Mouse (Mus musculus): ENCODE results near the gene 4930447C04Rik. TPM values are rescaled to one million over a fixed set of nuclear protein-coding genes. Genes with fewer than 3 reads are reported as not detected.

The 4930447C04Rik gene
- total RNA-seq, 2 experiments from 2014 or later, result 6.1 to 6.5 TPM

DNA sequence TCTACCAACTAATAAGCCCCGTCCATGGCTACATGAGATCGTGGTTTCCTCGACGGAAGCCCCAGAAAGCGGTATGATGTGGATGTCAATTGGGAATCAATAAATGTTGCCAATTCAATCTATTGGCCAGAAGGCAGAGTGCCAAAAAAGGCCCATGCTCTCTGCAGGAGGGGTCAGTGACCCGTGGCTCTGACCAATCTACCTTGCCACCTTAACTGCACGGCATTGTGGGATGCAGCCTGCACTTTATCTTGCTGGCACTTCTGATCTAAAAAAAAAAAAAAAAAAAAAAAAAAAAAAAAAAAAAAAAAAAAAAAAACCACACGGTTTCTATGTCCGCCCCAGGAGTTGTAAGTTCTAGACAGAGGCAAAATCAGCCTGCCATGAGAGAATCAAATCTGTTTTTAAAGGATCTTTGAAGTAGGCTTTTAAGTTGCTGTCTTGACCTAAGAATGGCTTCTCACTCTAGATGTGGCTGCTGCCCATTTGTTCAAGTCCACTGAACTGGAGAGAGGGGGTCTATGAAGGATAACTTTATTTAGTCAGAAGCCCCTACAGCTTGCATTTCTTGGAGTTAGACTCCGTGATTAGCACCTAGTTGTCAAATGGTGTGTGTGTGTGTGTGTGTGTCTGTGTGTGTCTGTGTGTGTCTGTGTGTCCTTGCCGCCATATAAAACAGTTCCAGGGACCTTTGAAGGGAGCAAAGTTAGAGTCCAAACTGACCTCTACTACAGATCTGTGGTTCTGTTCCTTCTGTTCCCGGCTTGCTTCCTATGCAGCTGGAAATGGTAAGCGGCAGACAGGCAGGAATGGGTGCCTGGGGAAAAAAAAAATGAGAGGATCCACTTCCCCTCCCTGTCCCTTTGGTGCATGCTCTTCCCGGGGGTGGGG is 1.7 kb downstream of the 4930447C04Rik start:
- Histone ChIP-seq H3K4me3 (no peak overlapping the region), H3K27ac (no peak overlapping the region)
- no peak for DNase-seq (ENCODE audit: low spot score in 2 of 2)
- no peak for TF ChIP-seq CTCF (conservative IDR thresholded peaks at IDR 0.05)

DNA sequence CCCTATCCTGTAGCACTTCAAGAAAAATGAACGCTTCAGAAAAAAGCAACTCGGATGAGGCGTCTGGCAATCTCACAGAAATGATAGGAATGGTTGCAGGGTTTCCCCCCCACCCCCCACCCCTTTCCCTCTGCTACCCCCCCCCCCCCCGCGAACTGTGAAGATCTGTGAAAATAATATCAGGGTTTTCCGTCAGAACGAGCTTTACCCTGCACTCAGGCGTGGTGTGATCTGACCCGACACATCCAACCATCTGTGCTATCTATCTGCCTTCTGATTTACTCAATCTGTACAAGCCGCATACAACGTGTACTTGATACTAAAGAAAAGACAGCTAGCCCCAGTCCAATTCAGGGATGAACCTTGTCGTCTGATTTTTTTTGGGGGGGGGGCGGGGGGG is 2.4 kb downstream of the 4930447C04Rik start:
- no peak for TF ChIP-seq CTCF (conservative IDR thresholded peaks at IDR 0.05)
- H3K4me3 ChIP-seq, result no peak overlapping the region
- no peak for DNase-seq (ENCODE audit: low spot score in 2 of 2)
- H3K27ac ChIP-seq, result no peak overlapping the region

DNA sequence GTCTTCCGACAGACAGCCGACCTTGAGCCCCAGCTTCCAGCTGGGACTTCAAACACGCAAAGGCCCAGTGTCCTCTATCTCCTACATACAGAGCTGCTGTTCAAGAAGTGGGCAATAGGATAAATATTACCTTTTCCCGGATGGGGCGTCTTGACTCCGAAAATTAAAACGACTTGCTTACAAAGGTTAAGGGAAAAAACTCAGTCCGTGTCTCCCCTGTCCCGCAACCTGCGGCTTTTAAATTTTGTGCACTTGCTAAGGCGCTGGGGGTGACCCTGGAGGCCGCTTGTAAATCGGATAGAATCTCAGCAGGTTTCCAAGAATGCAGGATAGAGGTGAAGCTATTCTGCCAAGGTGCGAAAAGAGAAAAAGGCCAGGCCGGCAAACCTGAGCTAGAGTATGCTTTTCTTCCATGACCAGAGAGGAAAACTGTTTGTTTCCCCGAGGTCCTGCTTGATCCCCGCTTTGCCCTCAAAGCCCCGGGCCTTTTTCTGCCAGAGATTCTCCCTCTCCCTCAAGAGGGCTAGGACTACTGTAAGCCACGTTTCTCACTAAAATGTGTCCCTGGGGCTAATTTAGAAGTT is 2.9 kb downstream of the 4930447C04Rik start:
- no peak for TF ChIP-seq CTCF (conservative IDR thresholded peaks at IDR 0.05)
- DNase-seq (ENCODE audit: low spot score in 2 of 2), result no peak
- Histone ChIP-seq H3K27ac (no peak overlapping the region), H3K4me3 (no peak overlapping the region)

DNA sequence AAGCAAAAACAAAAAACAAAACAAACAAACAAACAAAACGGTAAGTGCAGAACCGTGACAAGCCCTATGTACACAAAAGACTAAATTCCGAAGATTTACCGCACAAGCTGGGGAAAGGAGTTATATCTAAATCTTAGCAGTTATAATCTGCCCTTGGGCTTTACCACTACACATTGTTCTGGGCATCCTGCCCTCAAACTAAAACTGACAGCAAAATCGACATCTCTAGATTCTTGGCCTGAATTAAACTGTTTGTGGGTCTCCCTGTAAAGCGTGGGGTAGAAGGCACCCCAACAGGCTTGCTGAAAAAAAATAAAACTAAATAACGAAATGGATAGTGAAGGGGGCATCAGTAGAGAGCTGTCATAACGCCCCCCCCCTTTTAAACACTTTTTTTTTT is 3.8 kb downstream of the 4930447C04Rik start:
- no peak for TF ChIP-seq CTCF (conservative IDR thresholded peaks at IDR 0.05)
- H3K4me3 ChIP-seq, result no peak overlapping the region
- no peak overlapping the region for H3K27ac ChIP-seq
- DNase-seq (ENCODE audit: low spot score in 2 of 2), result no peak

DNA sequence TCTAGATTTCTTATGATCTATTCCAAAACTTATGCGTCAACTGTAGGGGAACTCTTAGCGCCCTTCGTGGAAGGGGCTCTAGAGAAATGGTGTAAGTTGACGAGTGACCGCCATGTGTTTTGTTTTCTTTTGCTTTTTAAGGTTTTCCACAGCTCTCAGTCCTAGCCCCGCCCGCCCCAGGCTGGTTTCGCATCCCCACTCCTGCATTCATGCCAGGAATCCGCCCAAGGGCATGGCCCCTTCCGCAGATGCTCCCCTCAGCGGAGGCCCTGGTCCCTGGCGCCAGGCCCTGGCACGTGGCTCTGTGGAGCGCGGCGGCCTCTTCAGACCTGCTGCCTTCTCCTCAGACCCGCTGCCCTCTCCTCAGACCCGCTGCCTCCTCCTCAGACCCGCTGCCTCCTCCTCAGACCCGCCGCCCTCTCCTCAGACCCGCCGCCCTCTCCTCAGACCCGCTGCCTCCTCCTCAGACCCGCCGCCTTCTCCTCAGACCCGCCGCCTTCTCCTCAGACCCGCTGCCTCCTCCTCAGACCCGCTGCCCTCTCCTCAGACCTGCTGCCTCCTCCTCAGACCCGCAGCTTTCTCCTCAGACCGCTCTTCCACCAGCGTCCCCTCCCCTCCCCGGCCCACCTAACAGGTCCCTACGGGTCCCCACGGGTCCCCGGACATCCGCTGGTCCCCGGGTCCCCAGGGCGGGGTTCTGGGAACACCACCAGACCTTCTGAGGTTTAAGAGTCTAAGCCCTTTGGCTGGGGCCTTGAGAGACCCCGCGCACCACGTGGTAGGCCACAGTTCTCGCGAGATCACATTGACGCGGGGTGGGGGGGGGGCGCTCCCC is 23.2 kb downstream of the 4930447C04Rik start:
- H3K4me3 ChIP-seq, result peak overlapping the region; percentile 32
- TF ChIP-seq CTCF (conservative IDR thresholded peaks at IDR 0.05), result no peak

DNA sequence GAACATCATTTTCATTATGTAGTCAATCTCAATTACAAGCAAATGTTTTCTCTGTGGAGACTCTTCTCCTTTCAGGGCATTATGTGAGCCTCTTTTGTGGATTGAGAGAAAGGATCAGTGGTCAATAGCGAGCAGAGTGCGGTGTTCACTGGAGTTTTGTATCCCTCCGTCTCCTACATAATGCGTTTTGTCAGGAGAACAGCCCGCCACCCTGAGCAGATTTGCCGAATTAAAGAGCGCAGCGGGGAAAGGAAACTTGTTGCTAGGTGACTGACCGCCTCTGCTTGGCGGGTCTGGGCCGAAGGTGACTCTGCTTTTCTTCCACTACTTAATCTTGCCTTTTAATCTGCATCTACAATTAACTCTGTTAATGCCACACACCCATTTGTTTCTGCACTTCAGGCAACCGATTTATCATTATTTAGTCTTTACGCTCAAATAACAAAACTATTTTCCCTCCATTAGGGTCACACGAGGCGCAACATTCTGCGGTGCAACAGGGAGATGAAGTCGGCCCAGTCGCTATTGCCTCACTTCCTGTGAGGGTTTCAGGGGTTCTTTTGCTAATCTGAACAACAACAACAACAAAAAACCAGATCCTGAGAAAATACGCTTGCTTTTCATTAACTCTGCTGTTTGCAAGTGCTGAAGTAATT is 86.1 kb downstream of the 4930447C04Rik start:
- Histone ChIP-seq H3K27ac (no peak overlapping the region), H3K4me3 (no peak overlapping the region)
- no peak for TF ChIP-seq CTCF (conservative IDR thresholded peaks at IDR 0.05)
- no peak for DNase-seq (ENCODE audit: low spot score in 2 of 2)

More for the DNA sequence above, 23.2 kb downstream of the 4930447C04Rik start:
- H3K27ac ChIP-seq, result no peak overlapping the region
- no peak for DNase-seq (ENCODE audit: low spot score in 2 of 2)

DNA sequence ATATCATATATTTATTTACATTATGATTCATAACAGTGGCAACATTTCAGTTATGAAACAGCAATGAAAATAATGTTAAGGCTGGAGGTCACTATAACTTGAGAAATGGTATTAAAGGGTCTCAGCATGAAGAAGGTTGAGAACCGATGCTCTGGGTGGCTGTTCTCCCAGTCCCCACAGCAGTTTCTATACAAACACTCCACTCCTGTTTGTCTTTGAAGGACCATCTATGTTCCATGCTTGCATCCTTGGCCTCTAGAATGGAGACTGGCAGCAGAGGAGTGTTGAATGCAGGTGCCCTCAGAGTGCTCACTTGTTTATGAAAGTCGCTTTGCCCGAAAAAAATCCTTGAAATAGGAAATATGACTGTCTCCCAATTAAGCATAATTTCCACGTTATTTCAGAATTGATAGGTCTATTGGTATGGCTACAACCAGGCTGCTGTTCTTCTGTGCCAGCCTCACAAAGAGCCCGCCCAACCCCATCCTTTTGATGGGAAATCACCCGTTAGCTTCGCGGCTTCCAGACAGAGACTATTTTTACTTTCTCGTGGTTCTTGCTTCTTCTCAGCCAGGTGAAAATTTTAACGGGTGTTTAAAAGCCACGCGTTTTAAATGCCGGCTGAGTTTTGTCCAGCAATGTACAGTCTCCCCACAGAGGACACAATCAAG is 87.0 kb downstream of the 4930447C04Rik start:
- no peak overlapping the region for H3K27ac ChIP-seq
- no peak overlapping the region for H3K4me3 ChIP-seq
- no peak for DNase-seq (ENCODE audit: low spot score in 2 of 2)
- TF ChIP-seq CTCF (conservative IDR thresholded peaks at IDR 0.05), result no peak

DNA sequence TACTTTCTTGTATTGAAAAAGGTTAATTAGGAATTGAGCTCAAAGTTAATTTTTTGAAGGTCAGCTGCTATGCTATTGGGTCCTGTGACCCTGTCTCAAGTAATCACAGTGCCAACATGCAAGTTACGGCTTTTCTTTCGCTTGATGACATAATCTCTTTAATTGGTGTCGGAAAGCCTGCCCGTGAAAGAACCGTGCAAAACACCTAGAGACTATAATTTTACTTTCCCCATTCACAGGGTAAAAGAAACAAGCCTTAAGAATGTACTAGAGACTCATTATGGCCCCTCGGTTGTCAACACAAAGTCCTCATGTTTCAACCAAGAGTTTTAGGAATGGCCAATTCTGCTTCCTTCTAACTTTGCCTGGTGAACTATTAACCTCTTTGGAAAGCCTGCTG is 88.3 kb downstream of the 4930447C04Rik start:
- TF ChIP-seq CTCF (conservative IDR thresholded peaks at IDR 0.05), result no peak
- H3K27ac ChIP-seq, result no peak overlapping the region
- no peak overlapping the region for H3K4me3 ChIP-seq
- no peak for DNase-seq (ENCODE audit: low spot score in 2 of 2)

DNA sequence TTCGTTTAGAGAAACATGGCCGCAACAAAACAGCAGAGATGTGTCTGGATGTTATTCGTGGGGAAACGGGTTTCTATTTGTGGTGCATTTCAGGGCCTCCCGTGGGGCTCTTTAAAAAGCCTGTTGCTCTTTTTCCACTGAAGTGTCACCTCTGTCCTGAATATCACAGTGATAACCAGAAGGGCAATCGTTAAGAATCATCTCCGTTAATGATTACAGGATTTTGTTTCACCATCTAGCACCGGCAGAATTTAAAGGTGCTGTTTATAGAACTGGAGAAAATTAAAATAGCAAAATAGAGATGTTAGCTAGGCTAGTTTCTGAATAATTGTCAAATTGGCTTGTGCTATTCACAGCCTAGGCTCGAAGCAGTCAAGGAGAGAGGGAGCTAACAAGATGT is 90.4 kb downstream of the 4930447C04Rik start:
- no peak overlapping the region for H3K4me3 ChIP-seq
- no peak for TF ChIP-seq CTCF (conservative IDR thresholded peaks at IDR 0.05)
- DNase-seq (ENCODE audit: low spot score in 2 of 2), result no peak
- no peak overlapping the region for H3K27ac ChIP-seq

DNA sequence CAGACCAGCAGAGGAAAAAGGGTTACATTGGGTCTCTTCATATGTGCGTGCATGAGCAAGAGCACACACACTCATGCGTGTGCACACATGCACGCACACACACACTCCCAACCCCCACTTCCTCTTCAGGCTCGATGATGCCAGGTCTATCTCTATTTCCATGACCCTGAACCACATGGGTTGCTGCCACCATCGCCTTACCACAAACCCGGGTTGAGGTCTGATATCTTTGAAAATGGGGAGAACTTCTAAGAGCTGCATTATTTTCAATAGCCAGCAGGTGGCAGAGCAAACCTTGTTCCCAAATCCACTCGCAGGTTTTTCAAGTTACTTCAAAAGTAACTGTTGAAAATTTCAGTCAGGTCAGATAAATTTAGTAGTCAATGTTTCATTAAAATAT is 92.8 kb downstream of the 4930447C04Rik start:
- DNase-seq (ENCODE audit: low spot score in 2 of 2), result peak in 1 of 2 experiments; percentile 26
- TF ChIP-seq CTCF (conservative IDR thresholded peaks at IDR 0.05), result peak; percentile 93
- Histone ChIP-seq H3K27ac (no peak overlapping the region), H3K4me3 (no peak overlapping the region)

DNA sequence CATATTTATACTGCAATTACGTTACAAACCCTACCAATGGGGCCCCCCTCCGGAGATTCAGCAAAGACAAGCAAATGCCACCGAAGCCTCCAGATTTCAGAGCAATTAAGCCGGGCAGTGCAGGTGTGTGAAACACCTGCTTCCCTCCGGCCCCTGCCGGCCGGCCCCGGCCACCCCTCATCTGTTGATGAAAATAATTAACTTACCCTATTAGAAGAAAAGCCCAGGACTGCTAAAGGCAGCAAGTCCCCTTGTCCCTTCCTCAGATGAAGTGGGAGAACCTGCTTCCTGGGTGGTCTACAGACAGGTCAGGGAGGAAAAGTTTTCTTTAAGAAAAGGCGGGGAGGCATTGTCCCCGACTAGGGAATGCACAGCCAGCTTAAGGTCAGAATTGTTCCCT is 94.6 kb downstream of the 4930447C04Rik start:
- no peak for DNase-seq (ENCODE audit: low spot score in 2 of 2)
- Histone ChIP-seq H3K4me3 (no peak overlapping the region), H3K27ac (no peak overlapping the region)
- TF ChIP-seq CTCF (conservative IDR thresholded peaks at IDR 0.05), result no peak

DNA sequence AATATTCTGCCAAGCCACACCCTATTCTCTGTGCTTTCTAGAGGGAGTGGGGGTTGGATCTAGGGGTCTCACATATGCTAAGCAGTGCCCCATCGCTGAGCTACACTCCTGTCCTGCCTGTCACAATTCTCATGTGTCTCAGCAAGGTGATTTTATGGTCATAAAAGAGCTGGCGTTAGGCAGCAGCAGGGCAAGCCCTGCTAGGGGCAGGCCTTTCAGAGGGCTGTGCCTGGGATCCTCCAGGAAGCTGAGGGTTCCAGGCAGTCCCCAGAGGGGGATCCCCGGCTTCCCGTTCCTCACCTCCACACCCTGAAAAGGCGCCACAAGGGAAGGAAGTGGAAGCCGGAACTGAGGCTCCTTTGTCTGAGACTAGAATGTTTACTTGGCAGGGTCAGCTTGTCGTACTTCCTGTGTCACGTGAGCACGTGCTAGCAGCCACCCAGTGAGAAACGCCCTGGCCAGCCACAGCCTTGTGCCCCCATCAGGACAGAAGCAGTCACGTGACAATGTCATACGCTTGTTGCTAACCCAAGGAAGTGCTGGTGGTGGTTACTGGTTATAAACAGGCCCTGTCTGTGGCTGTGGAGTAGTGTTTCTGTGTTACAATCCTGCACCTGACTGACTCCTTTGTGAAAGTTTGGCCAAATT is 96.5 kb downstream of the 4930447C04Rik start:
- no peak for DNase-seq (ENCODE audit: low spot score in 2 of 2)
- TF ChIP-seq CTCF (conservative IDR thresholded peaks at IDR 0.05), result no peak
- H3K4me3 ChIP-seq, result no peak overlapping the region
- H3K27ac ChIP-seq, result no peak overlapping the region

Measured in layer of hippocampus, adult 2 months (tissue).